Mouse (Mus musculus): ENCODE results near the gene Ip6k3. TPM values are rescaled to one million over a fixed set of nuclear protein-coding genes. Genes with fewer than 3 reads are reported as not detected.

Gene Ip6k3
- polyA plus RNA-seq, 1 experiment from 2014 or later = 0.17 TPM

- Histone ChIP-seq H3K27me3 (no peaks in the 10 kb centered on the region), H3K27ac (replicated peaks) (no peak overlapping the region), H3K36me3 (no peaks in the 10 kb centered on the region), H3K9ac (replicated peaks) (no peak overlapping the region), H3K4me2 (replicated peaks) (no peak overlapping the region), H3K4me3 (no peak overlapping the region), H3K4me1 (peaks cover 33% of the 10 kb centered on the region), H3K9me3 (no peaks in the 10 kb centered on the region)
- no peak for ATAC-seq (replicated peaks)
- WGBS = 56% methylated on average over 10 of the region's 10 CpGs
Measured at GRCm38 (mm10) chr17:27141971-27142450, 25.6 kb downstream of the Ip6k3 start.

GRCm38 (mm10) chr17:27140262-27140661 lies 27.3 kb downstream of the Ip6k3 start:
- ATAC-seq (replicated peaks) = no peak
- no peak overlapping the region for H3K4me3 ChIP-seq
- no peaks in the 10 kb centered on the region for H3K27me3 ChIP-seq
- H3K4me1 ChIP-seq = peaks cover 23% of the 10 kb centered on the region
- 51% methylated on average over 9 of the region's 9 CpGs for WGBS
- no peaks in the 10 kb centered on the region for H3K9me3 ChIP-seq
- H3K27ac ChIP-seq (replicated peaks) = no peak overlapping the region
- H3K36me3 ChIP-seq = no peaks in the 10 kb centered on the region
- no peak overlapping the region for H3K4me2 ChIP-seq (replicated peaks)
- H3K9ac ChIP-seq (replicated peaks) = no peak overlapping the region

DNA sequence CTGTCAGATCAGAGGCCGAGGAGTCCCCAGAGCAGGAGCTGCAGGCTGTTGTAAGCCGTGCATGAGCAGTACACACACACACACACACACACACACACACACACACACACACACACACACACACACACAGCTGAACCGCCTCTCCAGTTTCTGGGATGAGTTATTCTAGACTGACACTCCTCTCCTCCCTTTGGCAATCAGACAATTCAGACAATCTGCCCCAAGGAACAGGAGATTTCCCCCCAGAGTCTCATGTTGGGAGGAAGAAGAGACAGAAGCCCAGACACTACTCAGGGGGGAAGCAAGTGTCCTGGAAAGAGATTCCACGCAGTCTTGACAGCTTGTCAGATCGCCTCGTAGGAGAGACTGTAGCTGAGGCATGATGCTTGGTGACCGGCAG lies 28.3 kb downstream of the Ip6k3 start:
- Histone ChIP-seq H3K27ac (replicated peaks) (no peak overlapping the region), H3K9ac (replicated peaks) (no peak overlapping the region), H3K4me2 (replicated peaks) (no peak overlapping the region), H3K9me3 (no peaks in the 10 kb centered on the region), H3K4me3 (no peak overlapping the region), H3K27me3 (no peaks in the 10 kb centered on the region), H3K4me1 (peaks cover 24% of the 10 kb centered on the region), H3K36me3 (no peaks in the 10 kb centered on the region)
- ATAC-seq (replicated peaks) = no peak
- 23% methylated on average over 7 of the region's 7 CpGs for WGBS

DNA sequence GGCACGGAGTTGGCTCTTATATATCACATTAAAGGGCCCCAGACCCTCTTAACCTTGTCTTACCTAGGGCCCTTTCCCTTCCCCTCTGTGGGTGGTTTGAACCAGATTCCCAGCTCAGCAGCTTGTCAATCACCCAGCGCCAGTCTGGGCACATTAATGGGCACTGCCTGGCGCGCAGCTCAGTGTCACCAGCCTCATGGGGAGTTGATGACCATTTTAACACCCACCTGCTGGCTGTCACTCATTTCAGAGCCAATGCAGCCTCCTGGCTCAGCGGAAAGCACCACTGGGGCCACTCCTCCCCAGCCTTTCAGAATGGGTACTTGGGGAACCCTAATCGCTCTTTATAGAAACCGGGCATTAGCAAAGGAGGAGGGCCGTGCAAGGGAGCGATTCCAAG lies 29.2 kb downstream of the Ip6k3 start:
- Histone ChIP-seq H3K9ac (replicated peaks) (no peak overlapping the region), H3K4me1 (peaks cover 27% of the 10 kb centered on the region), H3K4me2 (replicated peaks) (no peak overlapping the region), H3K4me3 (no peak overlapping the region), H3K27ac (replicated peaks) (no peak overlapping the region), H3K36me3 (no peaks in the 10 kb centered on the region), H3K9me3 (no peaks in the 10 kb centered on the region), H3K27me3 (no peaks in the 10 kb centered on the region)
- 24% methylated on average over 9 of the region's 9 CpGs for WGBS
- no peak for ATAC-seq (replicated peaks)

DNA sequence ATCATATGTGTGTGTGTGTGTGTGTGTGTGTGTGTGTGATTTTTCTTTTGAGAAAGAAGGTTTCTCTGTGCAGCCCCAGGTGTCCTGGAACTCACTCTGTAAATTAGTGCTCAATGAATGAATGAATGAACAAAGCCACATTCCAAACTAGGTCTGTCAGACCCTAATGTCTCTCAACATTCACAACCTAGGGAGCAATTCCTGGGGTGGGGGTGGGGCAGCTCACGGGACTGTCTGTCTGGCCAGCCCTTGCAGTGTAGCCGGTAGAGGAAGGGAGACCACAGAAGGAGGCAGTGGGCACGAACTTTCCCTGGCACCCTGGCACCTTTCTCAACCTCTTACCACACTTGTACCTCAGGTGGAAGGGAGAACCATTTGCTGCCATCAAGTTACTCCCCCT lies 32.9 kb downstream of the Ip6k3 start:
- no peaks in the 10 kb centered on the region for H3K36me3 ChIP-seq
- H3K4me1 ChIP-seq = peaks cover 46% of the 10 kb centered on the region
- no peaks in the 10 kb centered on the region for H3K9me3 ChIP-seq
- H3K27ac ChIP-seq (replicated peaks) = no peak overlapping the region
- no peaks in the 10 kb centered on the region for H3K27me3 ChIP-seq
- WGBS = 29% methylated on average over 3 of the region's 3 CpGs
- no peak overlapping the region for H3K4me3 ChIP-seq
- H3K9ac ChIP-seq (replicated peaks) = no peak overlapping the region
- ATAC-seq (replicated peaks) = no peak
- H3K4me2 ChIP-seq (replicated peaks) = no peak overlapping the region

- peak overlapping the region; percentile 74 for H3K9ac ChIP-seq (replicated peaks)
- H3K27me3 ChIP-seq = no peaks in the 10 kb centered on the region
- H3K4me2 ChIP-seq (replicated peaks) = peak overlapping the region; percentile 45
- peak; percentile 31 for ATAC-seq (replicated peaks)
- WGBS = 23% methylated on average over 9 of the region's 9 CpGs
- no peaks in the 10 kb centered on the region for H3K9me3 ChIP-seq
- no peaks in the 10 kb centered on the region for H3K36me3 ChIP-seq
- H3K27ac ChIP-seq (replicated peaks) = peak overlapping the region; percentile 83
- peaks cover 44% of the 10 kb centered on the region for H3K4me1 ChIP-seq
- H3K4me3 ChIP-seq = peak overlapping the region; percentile 67
Measured at GRCm38 (mm10) chr17:27134187-27134586, 33.4 kb downstream of the Ip6k3 start.

- Histone ChIP-seq H3K4me3 (peak within 1 kb of the TSS; percentile 67), H3K27me3 (no peaks in the 10 kb centered on the region), H3K9me3 (no peaks in the 10 kb centered on the region), H3K4me1 (peaks cover 42% of the 10 kb centered on the region), H3K27ac (replicated peaks) (peak within 1 kb of the TSS; percentile 83), H3K36me3 (no peaks in the 10 kb centered on the region), H3K9ac (replicated peaks) (peak within 1 kb of the TSS; percentile 74), H3K4me2 (replicated peaks) (peak within 1 kb of the TSS; percentile 45)
- under 1% methylated on average over 46 of the region's 46 CpGs for WGBS
- peak; percentile 93 for ATAC-seq (replicated peaks)
Measured at GRCm38 (mm10) chr17:27133551-27134141, 33.9 kb downstream of the Ip6k3 start, which contains the start of gene Uqcc2. Uqcc2 (minus strand) TSS chr17:27133916.

DNA sequence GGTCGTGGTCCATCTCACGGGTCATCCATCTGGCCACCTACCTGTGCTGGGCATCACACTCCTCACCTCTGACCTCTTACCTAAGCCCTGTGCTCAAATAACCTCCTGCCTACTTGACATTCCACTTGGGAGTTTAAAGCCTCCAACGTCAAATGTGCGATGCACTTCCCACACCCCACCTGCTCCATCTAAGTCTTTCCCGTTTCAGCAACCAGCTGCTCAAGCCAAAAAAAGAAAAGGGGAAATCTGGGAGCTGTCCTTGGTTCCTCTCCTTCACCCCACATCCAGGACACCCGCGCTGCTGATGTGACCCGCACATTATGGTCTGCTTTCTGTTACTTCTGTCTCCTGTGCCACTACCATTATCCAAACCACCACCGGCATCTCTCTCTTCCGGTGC lies 35.4 kb downstream of the Ip6k3 start:
- H3K4me3 ChIP-seq = no peak overlapping the region
- H3K4me2 ChIP-seq (replicated peaks) = no peak overlapping the region
- 94% methylated on average over 10 of the region's 10 CpGs for WGBS
- ATAC-seq (replicated peaks) = no peak
- no peaks in the 10 kb centered on the region for H3K36me3 ChIP-seq
- no peak overlapping the region for H3K27ac ChIP-seq (replicated peaks)
- H3K9me3 ChIP-seq = no peaks in the 10 kb centered on the region
- H3K4me1 ChIP-seq = peaks cover 40% of the 10 kb centered on the region
- H3K9ac ChIP-seq (replicated peaks) = no peak overlapping the region
- no peaks in the 10 kb centered on the region for H3K27me3 ChIP-seq

GRCm38 (mm10) chr17:27131240-27131665 lies 36.3 kb downstream of the Ip6k3 start:
- H3K4me3 ChIP-seq = no peak overlapping the region
- no peak overlapping the region for H3K9ac ChIP-seq (replicated peaks)
- H3K4me2 ChIP-seq (replicated peaks) = no peak overlapping the region
- no peaks in the 10 kb centered on the region for H3K9me3 ChIP-seq
- no peak overlapping the region for H3K27ac ChIP-seq (replicated peaks)
- H3K4me1 ChIP-seq = peaks cover 40% of the 10 kb centered on the region
- WGBS = 88% methylated on average over 10 of the region's 10 CpGs
- ATAC-seq (replicated peaks) = no peak
- H3K36me3 ChIP-seq = no peaks in the 10 kb centered on the region
- no peaks in the 10 kb centered on the region for H3K27me3 ChIP-seq

GRCm38 (mm10) chr17:27130246-27130645 lies 37.3 kb downstream of the Ip6k3 start:
- Histone ChIP-seq H3K27me3 (no peaks in the 10 kb centered on the region), H3K36me3 (no peaks in the 10 kb centered on the region), H3K4me1 (peaks cover 40% of the 10 kb centered on the region), H3K4me2 (replicated peaks) (no peak overlapping the region), H3K27ac (replicated peaks) (no peak overlapping the region), H3K9ac (replicated peaks) (no peak overlapping the region), H3K9me3 (no peaks in the 10 kb centered on the region), H3K4me3 (no peak overlapping the region)
- ATAC-seq (replicated peaks) = no peak
- WGBS = 55% methylated on average over 9 of the region's 9 CpGs

- H3K9ac ChIP-seq (replicated peaks) = no peak overlapping the region
Measured at GRCm38 (mm10) chr17:27129819-27130218, 37.8 kb downstream of the Ip6k3 start.

DNA sequence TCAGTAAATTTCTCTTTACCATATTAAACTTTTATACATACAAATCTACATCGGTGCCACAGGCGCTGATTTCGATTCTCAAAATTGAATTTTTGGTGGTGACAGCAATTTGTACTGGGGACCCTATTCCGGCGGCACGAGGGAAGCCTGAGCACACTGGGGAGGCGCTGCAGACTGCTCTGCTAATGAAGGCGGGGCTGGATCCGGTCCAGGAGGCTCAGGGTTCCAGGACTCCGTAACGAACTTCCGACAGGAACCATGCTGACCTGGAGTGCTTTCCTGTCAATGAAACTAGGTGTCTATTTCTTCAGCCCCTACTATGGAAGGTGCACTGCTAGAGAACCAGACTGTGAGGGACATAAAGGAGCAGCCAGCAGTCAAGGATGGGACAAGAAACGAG lies 38.3 kb downstream of the Ip6k3 start:
- no peak overlapping the region for H3K4me3 ChIP-seq
- H3K4me2 ChIP-seq (replicated peaks) = no peak overlapping the region
- WGBS = 57% methylated on average over 13 of the region's 13 CpGs
- no peaks in the 10 kb centered on the region for H3K9me3 ChIP-seq
- no peak overlapping the region for H3K9ac ChIP-seq (replicated peaks)
- no peak overlapping the region for H3K27ac ChIP-seq (replicated peaks)
- no peak for ATAC-seq (replicated peaks)
- no peaks in the 10 kb centered on the region for H3K27me3 ChIP-seq
- H3K36me3 ChIP-seq = no peaks in the 10 kb centered on the region
- H3K4me1 ChIP-seq = peaks cover 39% of the 10 kb centered on the region

More at GRCm38 (mm10) chr17:27129819-27130218, 37.8 kb downstream of the Ip6k3 start:
- H3K4me1 ChIP-seq = peaks cover 40% of the 10 kb centered on the region
- H3K27me3 ChIP-seq = no peaks in the 10 kb centered on the region
- no peak overlapping the region for H3K4me3 ChIP-seq
- H3K27ac ChIP-seq (replicated peaks) = no peak overlapping the region
- H3K4me2 ChIP-seq (replicated peaks) = no peak overlapping the region
- WGBS = 76% methylated on average over 7 of the region's 7 CpGs
- no peaks in the 10 kb centered on the region for H3K36me3 ChIP-seq
- no peaks in the 10 kb centered on the region for H3K9me3 ChIP-seq
- ATAC-seq (replicated peaks) = no peak

GRCm38 (mm10) chr17:27128189-27128588 lies 39.4 kb downstream of the Ip6k3 start:
- H3K4me2 ChIP-seq (replicated peaks) = no peak overlapping the region
- H3K4me3 ChIP-seq = no peak overlapping the region
- 0 out of 2 replicates have a peak, but pooled peaks cover 9% of the 10 kb centered on the region for H3K36me3 ChIP-seq
- WGBS = 93% methylated on average over 5 of the region's 5 CpGs
- H3K9me3 ChIP-seq = no peaks in the 10 kb centered on the region
- H3K27me3 ChIP-seq = no peaks in the 10 kb centered on the region
- ATAC-seq (replicated peaks) = no peak
- no peak overlapping the region for H3K9ac ChIP-seq (replicated peaks)
- H3K27ac ChIP-seq (replicated peaks) = no peak overlapping the region
- H3K4me1 ChIP-seq = peaks cover 33% of the 10 kb centered on the region
